Mouse (Mus musculus): ENCODE data around the gene Timm8a2. TPM values are rescaled to one million over a fixed set of nuclear protein-coding genes. Genes with fewer than 3 reads are reported as not detected.
A peak's percentile ranks its signal among the peaks of the same experiment; 100 is the strongest.

Gene Timm8a2
- total and polyA plus RNA-seq, 3 experiments, result not detected

DNA sequence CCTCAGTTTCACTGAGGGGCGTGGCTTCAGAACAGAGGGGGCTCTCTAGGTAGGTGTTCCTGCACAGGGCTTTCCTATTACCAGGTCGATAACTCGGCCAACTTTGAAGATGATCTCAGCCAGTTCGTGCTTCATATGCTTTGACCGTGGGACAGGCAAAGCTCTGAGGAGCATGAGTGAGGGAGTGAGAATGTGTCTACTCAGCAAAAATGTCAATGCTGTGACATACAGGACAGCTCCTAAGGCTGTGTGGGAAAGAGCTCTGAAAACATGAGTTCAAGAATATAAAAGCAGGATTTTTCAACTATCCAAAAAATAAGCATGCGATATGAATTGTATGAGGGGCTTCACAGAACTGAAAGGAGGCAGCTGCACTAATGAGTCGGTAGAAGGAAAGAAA lies 49.0 kb downstream of the Timm8a2 start:
- H3K4me3 ChIP-seq (replicated peaks in 1 of 3; ENCODE audit: low read depth in 2 of 3, low read length in 2 of 3, poor library complexity in 1 of 3), result no peak overlapping the region
- no peaks in the 10 kb centered on the region for H3K36me3 ChIP-seq (replicated peaks in 1 of 2; ENCODE audit: control insufficient read depth in 1 of 2, insufficient read depth in 1 of 2, low read length in 1 of 2)
- no peak overlapping the region for H3K9ac ChIP-seq (ENCODE audit: insufficient read depth, low read depth)
- no peak for DNase-seq (ENCODE audit: extremely low read depth)
- H3K4me1 ChIP-seq (ENCODE audit: control insufficient read depth in 1 of 2, insufficient read depth in 2 of 2), result peaks cover 0 to 8% of the 10 kb centered on the region in 2 experiments; a peak in 2 of 4 replicates
- dilution Hi-C loops (cut with MboI; ENCODE audit: extremely low pct_ligation_motif_present, extremely low pct_unique_long_range_greater_than_20kb, low sequenced_read_pairs) (no loop called here), in situ Hi-C loops (cut with MboI; ENCODE audit: low pct_ligation_motif_present, low pct_unique_long_range_greater_than_20kb, low sequenced_read_pairs) (no loop called here)
- no peak overlapping the region for H3K4me2 ChIP-seq (ENCODE audit: insufficient read depth, low read depth, poor library complexity, severe bottlenecking)
- TF ChIP-seq E2F4 (IDR thresholded peaks at IDR 0.05; ENCODE audit: insufficient replicate concordance, low read depth, low read length) (no peak), MAFK (IDR thresholded peaks at IDR 0.05; ENCODE audit: insufficient replicate concordance, low read length) (peak; percentile 93)
- no peaks in the 10 kb centered on the region for H3K79me2 ChIP-seq (replicated peaks; ENCODE audit: control insufficient read depth, extremely low read depth, insufficient read depth, poor library complexity, severe bottlenecking)
- H3K27ac ChIP-seq (ENCODE audit: insufficient read depth, low read depth), result no peak overlapping the region
- H3K27me3 ChIP-seq (replicated peaks), result no peaks in the 10 kb centered on the region
- H3K9me3 ChIP-seq (replicated peaks; ENCODE audit: low read length), result no peaks in the 10 kb centered on the region

DNA sequence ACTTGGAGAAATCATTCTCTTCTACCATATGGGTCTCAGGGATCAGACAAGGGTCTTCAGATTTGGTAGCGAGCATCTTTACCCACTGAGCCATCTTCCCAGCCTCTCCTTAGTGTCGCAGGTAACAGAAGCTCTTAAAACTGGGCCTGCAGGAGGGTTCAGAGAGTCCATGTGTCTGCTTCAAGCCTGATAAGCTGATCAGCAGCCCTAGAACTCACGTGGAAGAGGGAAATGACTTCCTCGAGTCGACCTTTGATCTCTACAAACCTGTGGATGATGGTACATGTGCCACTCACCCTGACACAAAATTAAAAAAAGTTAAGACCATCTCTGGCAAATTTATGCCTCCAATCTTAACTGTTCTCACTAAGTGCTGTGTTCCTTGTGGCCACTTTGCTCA lies 53.5 kb downstream of the Timm8a2 start:
- in situ Hi-C loops (cut with MboI; ENCODE audit: low pct_ligation_motif_present, low pct_unique_long_range_greater_than_20kb, low sequenced_read_pairs), result no loop called here
- dilution Hi-C loops (cut with MboI; ENCODE audit: extremely low pct_ligation_motif_present, extremely low pct_unique_long_range_greater_than_20kb, low sequenced_read_pairs), result no loop called here

More for the DNA sequence above, 53.5 kb downstream of the Timm8a2 start:
- Histone ChIP-seq H3K4me3 (replicated peaks in 1 of 3; ENCODE audit: low read depth in 2 of 3, low read length in 2 of 3, poor library complexity in 1 of 3) (no peak overlapping the region), H3K27me3 (replicated peaks) (no peaks in the 10 kb centered on the region), H3K36me3 (replicated peaks in 1 of 2; ENCODE audit: control insufficient read depth in 1 of 2, insufficient read depth in 1 of 2, low read length in 1 of 2) (no peaks in the 10 kb centered on the region), H3K4me1 (ENCODE audit: control insufficient read depth in 1 of 2, insufficient read depth in 2 of 2) (peaks cover 0 to 7% of the 10 kb centered on the region in 2 experiments; a peak in 2 of 4 replicates), H3K9ac (ENCODE audit: insufficient read depth, low read depth) (no peak overlapping the region), H3K4me2 (ENCODE audit: insufficient read depth, low read depth, poor library complexity, severe bottlenecking) (no peak overlapping the region), H3K9me3 (replicated peaks; ENCODE audit: low read length) (no peaks in the 10 kb centered on the region), H3K79me2 (replicated peaks; ENCODE audit: control insufficient read depth, extremely low read depth, insufficient read depth, poor library complexity, severe bottlenecking) (no peaks in the 10 kb centered on the region), H3K27ac (ENCODE audit: insufficient read depth, low read depth) (no peak overlapping the region)
- TF ChIP-seq MYC (IDR thresholded peaks at IDR 0.05; ENCODE audit: low read depth, low read length), result no peak
- TF ChIP-seq HCFC1 (IDR thresholded peaks at IDR 0.05; ENCODE audit: low read depth, low read length), result no peak
- no peak for TF ChIP-seq USF1 (IDR thresholded peaks at IDR 0.05; ENCODE audit: low read depth, low read length)
- no peak for TF ChIP-seq POLR2A (IDR thresholded peaks at IDR 0.05; ENCODE audit: low read depth, low read length)
- no peak for TF ChIP-seq PAX5 (IDR thresholded peaks at IDR 0.05; ENCODE audit: low read length)
- TF ChIP-seq TCF12 (IDR thresholded peaks at IDR 0.05; ENCODE audit: low read depth, low read length), result no peak
- TF ChIP-seq IRF4 (IDR thresholded peaks at IDR 0.05; ENCODE audit: low read depth, low read length), result no peak
- no peak for TF ChIP-seq JUN (IDR thresholded peaks at IDR 0.05; ENCODE audit: insufficient read depth, low read depth, low read length)
- no peak for TF ChIP-seq MAZ (IDR thresholded peaks at IDR 0.05; ENCODE audit: low read depth, low read length)
- TF ChIP-seq RAD21 (IDR thresholded peaks at IDR 0.05; ENCODE audit: low read depth, low read length), result no peak
- TF ChIP-seq ELF1 (IDR thresholded peaks at IDR 0.05; ENCODE audit: low read depth, low read length), result no peak
- no peak for TF ChIP-seq SMC3 (IDR thresholded peaks at IDR 0.05; ENCODE audit: low read depth, low read length)
- TF ChIP-seq CHD1 (IDR thresholded peaks at IDR 0.05; ENCODE audit: low read depth, low read length), result no peak
- no peak for TF ChIP-seq CHD2 (IDR thresholded peaks at IDR 0.05; ENCODE audit: low read length)
- TF ChIP-seq GABPA (IDR thresholded peaks at IDR 0.05; ENCODE audit: insufficient replicate concordance, low read depth, low read length), result no peak
- TF ChIP-seq EP300 (IDR thresholded peaks at IDR 0.05; ENCODE audit: low read length), result no peak
- no peak for DNase-seq (ENCODE audit: extremely low read depth)

Other genes starting within 250 kb of the Timm8a2 start
- gene Dock9, start 236.8 kb upstream of the Timm8a2 start, total RNA-seq (2012; rRNA removed), result 11.1 and 12.2 TPM in 2 replicates
- gene Dock9, start 236.8 kb upstream of the Timm8a2 start, total RNA-seq (2014; rRNA removed), result 8.6 and 9.3 TPM in 2 replicates
- 10.3 and 10.4 TPM in 2 replicates for gene Dock9, start 236.8 kb upstream of the Timm8a2 start, polyA plus RNA-seq (2012; ENCODE audit: insufficient read length, low read depth)
- gene Ubac2, start 156.1 kb upstream of the Timm8a2 start, total RNA-seq (2012; rRNA removed), result 30.8 and 32.8 TPM in 2 replicates
- gene Ubac2, start 156.1 kb upstream of the Timm8a2 start, total RNA-seq (2014; rRNA removed), result 39.7 and 40.1 TPM in 2 replicates
- gene Ubac2, start 156.1 kb upstream of the Timm8a2 start, polyA plus RNA-seq (2012; ENCODE audit: insufficient read length, low read depth), result 32.6 and 35.5 TPM in 2 replicates
- gene Gpr18, start 118.9 kb upstream of the Timm8a2 start, total RNA-seq (2012; rRNA removed), result 26.8 and 33.5 TPM in 2 replicates
- 32.5 and 37.0 TPM in 2 replicates for gene Gpr18, start 118.9 kb upstream of the Timm8a2 start, total RNA-seq (2014; rRNA removed)
- gene Gpr18, start 118.9 kb upstream of the Timm8a2 start, polyA plus RNA-seq (2012; ENCODE audit: insufficient read length, low read depth), result 37.8 and 46.2 TPM in 2 replicates
- gene Gpr183, start 69.5 kb upstream of the Timm8a2 start, total RNA-seq (2012; rRNA removed), result 3.6 and 4.0 TPM in 2 replicates
- 16.2 and 16.3 TPM in 2 replicates for gene Gpr183, start 69.5 kb upstream of the Timm8a2 start, total RNA-seq (2014; rRNA removed)
- 8.3 and 8.7 TPM in 2 replicates for gene Gpr183, start 69.5 kb upstream of the Timm8a2 start, polyA plus RNA-seq (2012; ENCODE audit: insufficient read length, low read depth)
- gene Tm9sf2, start 72.4 kb downstream of the Timm8a2 start, total RNA-seq (2012; rRNA removed), result 49.2 and 59.6 TPM in 2 replicates
- gene Tm9sf2, start 72.4 kb downstream of the Timm8a2 start, total RNA-seq (2014; rRNA removed), result 108 and 119 TPM in 2 replicates
- gene Tm9sf2, start 72.4 kb downstream of the Timm8a2 start, polyA plus RNA-seq (2012; ENCODE audit: insufficient read length, low read depth), result 73.1 and 85.5 TPM in 2 replicates
- 9.1 and 16.5 TPM in 2 replicates for gene Clybl, start 147.0 kb downstream of the Timm8a2 start, total RNA-seq (2012; rRNA removed)
- 15.8 and 18.7 TPM in 2 replicates for gene Clybl, start 147.0 kb downstream of the Timm8a2 start, total RNA-seq (2014; rRNA removed)
- gene Clybl, start 147.0 kb downstream of the Timm8a2 start, polyA plus RNA-seq (2012; ENCODE audit: insufficient read length, low read depth), result 25.7 and 29.4 TPM in 2 replicates